Mouse (Mus musculus): ENCODE results near the gene Dgcr6.

GRCm38 (mm10) chr16:18081149-18081827 lies 28.6 kb downstream of the Dgcr6 start:
- peak; percentile 22; the same call in 1 of the 2 replicates for TF ChIP-seq CTCF (conservative IDR thresholded peaks at IDR 0.05; ENCODE audit: low read length)
- TF ChIP-seq POU5F1 (IDR thresholded peaks at IDR 0.05; ENCODE audit: borderline replicate concordance, low read length), result no peak
- no peak for TF ChIP-seq NANOG (IDR thresholded peaks at IDR 0.05; ENCODE audit: borderline replicate concordance, low read length)
